Mouse (Mus musculus): ENCODE results near the gene Pdia4.
"Not testable (repeated sequence)": the region's sequence is repeated elsewhere in the genome, so short reads cannot be mapped to it uniquely, and the experiment has no call there.

The Pdia4 gene

GRCm38 (mm10) chr6:47813257-47813878 lies at the start of gene Pdia4:
Pdia4 (minus strand) TSS chr6:47813430.
- peak; percentile 98 for DNase-seq

GRCm38 (mm10) chr6:47857729-47858128 lies 44.5 kb upstream of the Pdia4 start:
- DNase-seq, result not testable (repeated sequence)

GRCm38 (mm10) chr6:47857241-47857640 lies 44.0 kb upstream of the Pdia4 start:
- DNase-seq, result no peak

GRCm38 (mm10) chr6:47845779-47846178 lies 32.5 kb upstream of the Pdia4 start:
- DNase-seq, result no peak

GRCm38 (mm10) chr6:47842337-47842736 lies 29.1 kb upstream of the Pdia4 start:
- no peak for DNase-seq

GRCm38 (mm10) chr6:47841831-47842230 lies 28.6 kb upstream of the Pdia4 start:
- no peak for DNase-seq

- DNase-seq, result no peak
These were observed 27.8 kb upstream of the Pdia4 start for GRCm38 (mm10) chr6:47841077-47841476.

GRCm38 (mm10) chr6:47837630-47838029 lies 24.4 kb upstream of the Pdia4 start:
- no peak for DNase-seq

- DNase-seq, result peak; percentile 67
These were observed 22.8 kb upstream of the Pdia4 start for GRCm38 (mm10) chr6:47835984-47836521.

GRCm38 (mm10) chr6:47835482-47835983 lies 22.3 kb upstream of the Pdia4 start, which contains the start of gene Zfp398:
Zfp398 (plus strand) TSS chr6:47835661.
- DNase-seq, result peak; percentile 99

GRCm38 (mm10) chr6:47832220-47832619 lies 19.0 kb upstream of the Pdia4 start:
- DNase-seq, result no peak

GRCm38 (mm10) chr6:47830104-47831078 lies 17.2 kb upstream of the Pdia4 start, which contains the start of gene Zfp786:
Zfp786 (minus strand) TSS chr6:47830867.
- peak; percentile 98 for DNase-seq

GRCm38 (mm10) chr6:47828950-47829349 lies 15.7 kb upstream of the Pdia4 start:
- DNase-seq, result no peak

GRCm38 (mm10) chr6:47827462-47827861 lies 14.2 kb upstream of the Pdia4 start:
- DNase-seq, result no peak

- DNase-seq, result no peak
These were observed 11.0 kb upstream of the Pdia4 start for GRCm38 (mm10) chr6:47824241-47824640.

- DNase-seq, result no peak
These were observed 8.5 kb upstream of the Pdia4 start for GRCm38 (mm10) chr6:47821776-47822175.

- DNase-seq, result no peak
These were observed 8.0 kb upstream of the Pdia4 start for GRCm38 (mm10) chr6:47821236-47821635.

- no peak for DNase-seq
These were observed 6.5 kb upstream of the Pdia4 start for GRCm38 (mm10) chr6:47819626-47820325.

GRCm38 (mm10) chr6:47818721-47819120 lies 5.5 kb upstream of the Pdia4 start:
- no peak for DNase-seq

GRCm38 (mm10) chr6:47816151-47816550 lies 2.9 kb upstream of the Pdia4 start:
- no peak for DNase-seq

- no peak for DNase-seq
These were observed 837 bp downstream of the Pdia4 start for GRCm38 (mm10) chr6:47812271-47812915.

GRCm38 (mm10) chr6:47811324-47811723 lies 1.9 kb downstream of the Pdia4 start:
- DNase-seq, result no peak
